Mouse (Mus musculus): ENCODE measurements at regions not wholly inside any gene's neighbourhood (a gene's known extent, or its start where the extent isn't known, plus 50 kb on each side); places are given as distances from the start of the nearest gene placed in this dataset.

GRCm38 (mm10) chr16:24200200-24200599 lies 193.1 kb upstream of the Lpp start:
- TF ChIP-seq CTCF (IDR thresholded peaks at IDR 0.05; ENCODE audit: low read depth) (no peak), EP300 (IDR thresholded peaks at IDR 0.05; ENCODE audit: low read depth) (no peak)

Measured in heart, postnatal 0 days (tissue).